Mouse (Mus musculus): ENCODE data around the gene Sp6.

Gene Sp6

GRCm38 (mm10) chr11:96981461-96981860 is 31.7 kb upstream of the Sp6 start:
- no peak for DNase-seq (ENCODE audit: low read depth, low spot score)

DNA sequence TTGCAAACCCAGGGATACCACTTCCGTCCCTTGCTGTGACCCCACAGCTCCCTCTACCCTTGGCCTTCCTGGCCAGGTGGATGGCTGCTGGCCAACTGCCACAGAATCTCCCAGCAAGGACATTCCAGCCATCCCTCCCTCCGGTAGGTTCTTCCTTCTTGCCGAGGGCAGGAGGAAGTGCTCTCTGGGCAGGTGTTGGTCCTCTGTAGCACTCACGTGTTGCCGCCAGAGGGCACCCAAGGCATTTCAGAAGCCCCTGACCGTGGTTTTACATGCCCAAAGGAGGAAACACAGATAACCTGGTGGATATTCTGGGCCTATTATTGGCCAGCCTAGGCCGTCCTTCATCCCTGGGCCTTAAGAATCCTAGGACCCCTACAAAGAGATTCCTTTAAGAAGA is 30.8 kb upstream of the Sp6 start:
- peak; percentile 90 for DNase-seq (ENCODE audit: low read depth, low spot score)

GRCm38 (mm10) chr11:96982859-96983258 is 30.3 kb upstream of the Sp6 start, which contains the start of gene Sp2:
Gene Sp2 (minus strand): TSS chr11:96982959.
- DNase-seq (ENCODE audit: low read depth, low spot score): no peak

DNA sequence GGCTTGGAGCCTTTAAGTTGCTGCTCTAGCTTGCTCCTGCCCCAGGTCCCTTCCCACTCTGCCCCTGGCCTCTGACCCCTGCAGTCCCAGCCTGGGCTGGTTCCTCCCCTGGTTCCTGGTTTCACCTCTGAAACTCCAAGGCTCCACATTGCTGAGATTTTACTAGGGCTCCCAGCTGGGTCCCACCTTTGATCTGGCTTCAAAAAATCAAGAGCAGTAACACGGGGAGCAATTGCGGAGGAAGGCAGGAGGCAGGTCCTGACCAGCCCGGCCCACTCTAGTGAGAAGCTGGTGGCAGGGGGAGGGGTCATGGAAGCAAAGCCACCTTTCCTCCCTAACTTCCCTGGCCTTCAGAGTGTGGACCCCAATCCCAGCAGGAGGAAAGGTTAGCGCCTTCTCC is 28.3 kb upstream of the Sp6 start:
- DNase-seq (ENCODE audit: low read depth, low spot score): no peak

DNA sequence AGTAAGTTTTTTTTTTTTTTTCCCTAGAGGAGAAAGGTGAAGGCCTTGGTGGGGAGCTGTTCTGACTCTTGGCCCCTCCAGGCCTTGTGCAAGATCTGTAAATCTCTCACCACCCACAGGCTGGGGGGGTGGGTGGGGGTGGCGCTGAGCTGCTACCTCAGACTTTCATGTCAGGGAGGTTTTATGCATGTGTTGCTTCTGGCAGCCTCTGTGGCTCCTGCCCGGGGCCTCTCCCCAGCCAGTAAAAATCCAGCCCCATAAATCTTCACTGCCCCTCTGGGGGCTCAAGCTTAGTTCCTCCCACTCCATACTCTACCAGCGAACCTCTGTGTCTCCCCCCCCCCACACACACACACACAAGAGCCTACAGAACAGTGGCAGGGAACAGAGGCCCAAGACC is 26.7 kb upstream of the Sp6 start:
- DNase-seq (ENCODE audit: low read depth, low spot score): no peak

DNA sequence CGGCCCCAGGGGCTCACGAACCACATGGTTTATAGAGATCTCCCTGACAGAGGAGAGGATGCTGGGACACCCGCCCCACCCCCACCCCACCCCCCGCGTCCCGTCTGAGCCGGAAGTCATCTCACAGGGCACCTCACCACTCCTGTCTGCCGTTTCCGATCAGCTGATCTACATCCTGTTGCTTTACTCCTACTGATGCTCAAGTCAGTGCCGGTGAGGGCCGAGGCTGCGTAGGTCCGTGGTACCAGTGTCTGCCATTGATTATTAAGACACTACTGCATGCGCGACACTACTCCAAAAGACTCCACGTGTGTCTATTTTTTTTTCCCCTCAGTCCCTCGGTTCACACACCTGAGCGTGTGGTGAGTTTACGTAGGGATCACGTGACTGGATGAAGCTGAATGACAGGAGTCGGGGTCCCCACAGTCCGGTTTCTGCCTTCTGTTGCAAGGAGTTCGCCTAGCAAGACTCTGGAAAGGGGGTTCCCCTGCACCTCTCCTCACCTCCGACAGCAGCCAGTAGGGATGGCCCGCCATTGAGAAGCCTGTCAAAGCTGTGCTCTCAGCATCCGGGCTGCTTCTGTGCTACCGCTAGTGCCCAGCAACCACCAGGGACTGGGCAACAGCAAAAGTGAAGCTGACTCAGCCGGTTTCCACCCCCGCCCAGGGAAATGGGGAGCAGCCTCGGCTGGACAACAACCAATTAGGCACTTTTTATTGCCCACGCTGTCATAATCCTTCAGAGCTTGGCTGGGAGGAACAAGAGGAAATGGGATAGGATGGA is 25.1 kb upstream of the Sp6 start:
- peak; percentile 63 for DNase-seq (ENCODE audit: low read depth, low spot score)

GRCm38 (mm10) chr11:96991501-96991900 is 21.7 kb upstream of the Sp6 start:
- no peak for DNase-seq (ENCODE audit: low read depth, low spot score)

DNA sequence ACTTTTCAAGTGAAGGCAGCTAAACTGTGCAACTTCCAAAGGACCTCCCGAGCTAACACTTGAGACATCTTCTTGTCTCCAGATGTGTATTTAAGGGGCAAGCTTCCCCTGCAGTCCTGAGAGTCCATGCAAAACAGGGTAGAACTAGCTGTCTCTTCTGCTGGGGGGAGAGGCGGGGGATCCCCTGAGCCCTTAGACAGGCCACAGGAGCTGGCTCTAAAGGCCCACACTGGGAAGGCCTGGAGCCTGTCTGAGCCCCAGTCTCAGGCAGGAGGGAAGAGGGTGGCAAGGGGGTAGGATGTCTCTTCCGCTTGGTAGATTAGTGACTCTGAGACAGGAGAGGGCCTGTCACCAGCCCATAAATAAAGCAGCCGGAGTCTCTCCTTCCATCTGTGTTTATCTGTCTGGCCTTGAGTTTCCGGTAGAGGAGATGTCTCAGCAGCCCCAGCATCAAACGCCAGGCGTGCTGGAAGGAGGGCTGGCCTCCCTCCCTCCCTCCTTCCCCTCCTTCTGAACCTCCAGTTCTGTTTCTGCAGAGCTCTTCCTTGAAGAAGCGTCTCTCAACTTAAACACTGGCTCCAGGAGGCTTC is 20.4 kb upstream of the Sp6 start:
- no peak for DNase-seq (ENCODE audit: low read depth, low spot score)

- DNase-seq (ENCODE audit: low read depth, low spot score): peak; percentile 52
Measured at GRCm38 (mm10) chr11:96995031-96995430, 18.2 kb upstream of the Sp6 start.

DNA sequence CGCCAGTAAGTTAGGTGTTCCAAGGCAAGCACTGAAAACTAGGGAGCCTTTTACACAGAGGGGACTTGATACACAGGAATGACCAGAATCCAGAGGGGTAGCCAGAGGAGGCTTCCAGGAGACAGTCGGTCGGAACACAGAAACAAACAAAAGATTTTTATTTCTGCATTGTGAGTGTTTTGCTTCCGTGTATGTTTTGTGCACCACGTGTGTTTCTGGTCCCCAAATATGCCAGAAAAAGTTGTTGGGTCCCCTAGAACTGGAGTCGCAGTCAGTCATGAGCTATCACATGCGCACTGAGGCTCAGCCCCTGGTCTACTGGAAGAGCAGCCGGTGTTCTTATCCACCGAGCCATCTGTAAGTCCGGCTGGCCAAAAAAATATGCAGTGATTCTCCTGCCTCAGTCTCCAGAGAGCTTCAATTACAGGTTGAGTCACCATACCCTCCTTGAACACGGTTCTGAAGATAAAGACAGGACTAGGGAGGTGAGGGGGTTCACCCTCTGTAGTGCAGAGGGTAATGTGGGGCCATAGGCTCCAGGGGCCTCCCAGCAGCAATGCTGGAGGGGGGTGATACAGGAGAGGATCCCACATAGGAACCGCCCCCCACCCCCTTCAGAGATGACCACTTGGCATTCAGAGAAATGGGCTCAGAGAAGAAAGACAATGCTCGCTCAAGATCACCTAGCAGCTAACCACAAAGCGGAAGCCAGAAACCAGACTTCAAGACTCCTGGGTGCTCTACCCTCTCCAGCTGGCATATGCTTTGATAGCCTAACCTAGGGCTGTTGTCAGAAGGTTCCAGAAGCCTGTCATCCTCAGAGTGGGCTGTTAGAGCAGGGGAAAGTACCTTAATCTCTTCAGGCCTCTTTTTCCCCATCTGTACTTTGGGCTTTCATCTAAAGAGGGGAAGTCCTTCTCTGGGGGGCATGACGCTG is 17.1 kb upstream of the Sp6 start:
- no peak for DNase-seq (ENCODE audit: low read depth, low spot score)

GRCm38 (mm10) chr11:96996773-96997379 is 16.3 kb upstream of the Sp6 start:
- peak; percentile 50 for DNase-seq (ENCODE audit: low read depth, low spot score)

- DNase-seq (ENCODE audit: low read depth, low spot score): peak; percentile 16
Measured at GRCm38 (mm10) chr11:96997380-96997956, 15.7 kb upstream of the Sp6 start.

DNA sequence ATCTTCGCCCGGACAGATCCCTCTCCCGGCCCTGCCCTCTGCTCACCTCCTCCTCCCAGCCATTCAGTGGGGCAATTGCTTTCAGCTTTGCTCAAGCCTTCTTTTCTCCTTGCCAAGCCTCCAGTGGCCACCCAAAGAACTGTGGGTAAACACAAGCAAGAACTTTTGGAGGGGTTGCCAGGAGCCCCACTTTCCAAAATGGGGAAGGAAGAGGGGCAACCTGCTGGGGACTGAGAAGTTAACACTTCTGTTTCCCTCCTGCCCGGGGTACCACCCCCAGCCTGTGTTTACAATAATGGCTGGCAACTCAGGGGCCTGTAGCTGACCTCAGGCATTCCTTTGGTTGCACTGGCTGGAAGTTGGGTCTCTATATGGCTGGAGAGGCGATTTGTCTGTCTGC is 10.0 kb upstream of the Sp6 start:
- DNase-seq (ENCODE audit: low read depth, low spot score): peak; percentile 34

GRCm38 (mm10) chr11:97007093-97007794 is 6.0 kb upstream of the Sp6 start:
- no peak for DNase-seq (ENCODE audit: low read depth, low spot score)

DNA sequence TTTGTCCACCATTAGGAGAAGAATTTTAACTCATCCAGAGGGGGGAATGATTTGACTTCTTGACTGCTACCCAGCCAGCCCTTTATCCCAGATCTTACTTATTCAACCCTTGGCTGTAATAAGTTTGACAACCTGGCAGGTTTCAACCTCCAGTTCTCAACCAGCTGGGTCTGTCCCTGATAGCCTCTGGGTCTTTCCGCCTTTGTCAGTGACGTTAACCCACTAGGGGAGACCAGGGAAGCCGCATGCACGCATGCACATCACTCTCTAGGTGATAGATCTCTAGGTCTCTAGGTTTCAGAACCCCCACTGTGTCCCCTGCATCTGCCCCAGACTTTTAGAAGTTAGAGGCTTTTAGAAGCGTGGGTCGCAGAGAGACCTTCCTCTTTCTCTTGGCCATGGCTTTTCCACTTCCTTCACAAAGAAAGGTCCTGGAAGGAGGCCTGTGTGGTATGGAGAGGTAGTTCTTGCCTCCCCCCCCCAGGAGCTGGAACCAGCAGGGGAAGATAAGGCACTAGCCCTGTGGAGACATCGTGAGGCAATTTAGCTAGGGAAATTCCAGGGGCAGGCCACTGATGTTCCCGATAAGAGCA is 3.9 kb upstream of the Sp6 start:
- DNase-seq (ENCODE audit: low read depth, low spot score): no peak

- peak; percentile 57 for DNase-seq (ENCODE audit: low read depth, low spot score)
Measured at GRCm38 (mm10) chr11:97017696-97018582, 4.7 kb downstream of the Sp6 start.

DNA sequence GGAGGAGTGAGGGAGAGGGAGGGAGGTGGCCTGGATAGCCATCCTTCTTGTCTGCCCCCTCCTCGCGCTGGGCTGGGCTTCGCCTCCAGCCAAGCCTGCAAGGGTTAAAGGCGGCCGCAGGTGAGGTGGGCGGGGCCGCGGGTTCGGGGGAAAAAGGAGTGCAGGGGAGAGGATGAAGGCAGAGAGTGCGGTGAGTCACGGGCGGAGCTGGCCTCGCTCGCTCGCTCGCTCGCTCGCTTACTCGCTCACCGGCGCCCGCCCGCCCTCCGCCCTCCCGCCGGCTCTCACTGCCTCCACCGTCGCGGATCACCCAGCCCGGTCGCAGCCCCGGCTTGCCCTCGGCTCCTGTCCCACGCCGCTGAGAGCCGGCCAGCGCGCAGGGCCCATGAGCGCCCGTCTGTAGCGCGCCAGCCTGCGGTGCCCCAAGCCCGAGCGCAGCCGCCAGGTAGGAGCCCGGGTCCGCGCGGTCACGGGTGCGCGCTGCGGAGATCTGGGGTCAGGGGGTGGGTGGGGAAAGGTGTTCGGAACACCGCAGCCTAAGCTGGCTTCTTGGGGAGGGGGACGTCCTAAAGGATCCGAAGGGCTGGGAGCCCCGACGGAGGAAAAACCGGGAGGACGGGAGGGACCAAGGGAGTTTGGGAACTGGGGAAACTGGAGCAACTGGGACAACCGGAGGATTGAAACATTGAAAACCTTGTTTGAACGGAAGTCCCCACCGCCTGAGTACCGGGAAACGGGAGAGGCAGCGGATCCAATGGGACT is 5.6 kb downstream of the Sp6 start:
- peak; percentile 74 for DNase-seq (ENCODE audit: low read depth, low spot score)

- no peak for DNase-seq (ENCODE audit: low read depth, low spot score)
Measured at GRCm38 (mm10) chr11:97019345-97019708, 6.1 kb downstream of the Sp6 start.
